Mouse (Mus musculus) limb, embryonic 14.5 days (tissue): ENCODE measurements at regions not wholly inside any gene's neighbourhood (a gene's known extent, or its start where the extent isn't known, plus 50 kb on each side); places are given as distances from the start of the nearest gene placed in this dataset.

Source experiments
- ATAC-seq: fragments of 200-750 bp; cut with Nextera tagmentation; 2 replicates; pipeline ENCODE4 v1.8.0; 2017; ENCODE audit warnings: low read depth, moderate number of reproducible peaks, moderate TSS enrichment; ENCODE audit not compliant: low FRiP score
- DNase-seq: peaks from one replicate; pipeline ENCODE4 v3.0.0-alpha.2; 2015; ENCODE audit warnings: low spot score
- H3K27ac ChIP-seq: fragments of 300-500 bp; sonication (generic); replicated peaks from 2 replicates; pipeline ENCODE4 v1.5.1; 2014; ENCODE audit warnings: low read depth, mild to moderate bottlenecking, low read length, moderate library complexity, mixed read lengths
- H3K27me3 ChIP-seq: fragments of 300-500 bp; sonication (generic); 2 replicates; pipeline ENCODE4 v1.6.1; 2014; ENCODE audit warnings: low read length, mixed read lengths; ENCODE audit not compliant: control insufficient read depth, insufficient read depth
- H3K36me3 ChIP-seq: fragments of 300-500 bp; sonication (generic); 2 replicates; pipeline ENCODE4 v1.6.1; 2014; ENCODE audit warnings: mild to moderate bottlenecking, low read length, moderate library complexity, mixed read lengths; ENCODE audit not compliant: control insufficient read depth, insufficient read depth
- H3K4me1 ChIP-seq: fragments of 300-500 bp; sonication (generic); 2 replicates; pipeline ENCODE4 v1.6.1; 2014; ENCODE audit warnings: antibody characterized with exemption, low read length, mixed read lengths; ENCODE audit not compliant: control insufficient read depth, insufficient read depth
- H3K4me2 ChIP-seq: fragments of 300-500 bp; sonication (generic); replicated peaks from 2 replicates; pipeline ENCODE4 v1.6.1; 2014; ENCODE audit warnings: low read depth, mild to moderate bottlenecking, low read length, moderate library complexity; ENCODE audit not compliant: severe bottlenecking
- H3K4me3 ChIP-seq: fragments of 300-500 bp; sonication (generic); replicated peaks from 2 replicates; pipeline ENCODE4 v1.5.1; 2014; ENCODE audit warnings: low read length
- H3K9ac ChIP-seq: fragments of 300-500 bp; sonication (generic); 2 replicates; pipeline ENCODE4 v1.6.1; 2014; ENCODE audit warnings: mild to moderate bottlenecking, low read depth, low read length, moderate library complexity; ENCODE audit not compliant: severe bottlenecking
- H3K9me3 ChIP-seq: fragments of 300-500 bp; sonication (generic); 2 replicates; pipeline ENCODE4 v1.6.1; 2016; ENCODE audit warnings: low read length; ENCODE audit not compliant: control insufficient read depth
- POLR2A ChIP-seq: fragments of 200-500 bp; IDR thresholded peaks from 2 replicates; pipeline ENCODE4 v1.8.0; 2012; ENCODE audit warnings: inconsistent platforms, mild to moderate bottlenecking, moderate library complexity, borderline replicate concordance; ENCODE audit not compliant: insufficient read depth, insufficient read length; ENCODE audit errors: extremely low read depth
- WGBS: fragments of 180-500 bp; shearing (Covaris S2); extraction: QIAGEN DNeasy Blood & Tissue Kit; methylation state at CpG from one replicate; pipeline ENCODE4 v1.1.7; 2014; 5-methylcytosine and 5-hydroxymethylcytosine counted together

GRCm38 (mm10) chr17:66252926-66253325 is 129.6 kb downstream of the Ddx11 start:
- H3K9ac ChIP-seq = no peak overlapping the region
- H3K36me3 ChIP-seq = no peaks in the 10 kb centered on the region
- no peaks in the 10 kb centered on the region for H3K4me1 ChIP-seq
- no peak for DNase-seq
- no peaks in the 10 kb centered on the region for H3K27me3 ChIP-seq
- ATAC-seq = no peak
- H3K27ac ChIP-seq = no peak overlapping the region
- H3K4me2 ChIP-seq = no peak overlapping the region
- H3K4me3 ChIP-seq = no peak overlapping the region
- WGBS = 90% methylated on average over 6 of the region's 6 CpGs
- H3K9me3 ChIP-seq = no peaks in the 10 kb centered on the region
- TF ChIP-seq POLR2A = no peak

- Histone ChIP-seq H3K27ac (no peak overlapping the region), H3K27me3 (no peaks in the 10 kb centered on the region), H3K4me1 (no peaks in the 10 kb centered on the region), H3K9me3 (no peaks in the 10 kb centered on the region), H3K36me3 (no peaks in the 10 kb centered on the region), H3K4me3 (no peak overlapping the region), H3K9ac (no peak overlapping the region), H3K4me2 (no peak overlapping the region)
- DNase-seq (no peak), ATAC-seq (no peak)
- 64% methylated on average over 8 of the region's 8 CpGs for WGBS
- TF ChIP-seq POLR2A = no peak
Measured at GRCm38 (mm10) chr17:66259697-66260096, 136.4 kb downstream of the Ddx11 start.

GRCm38 (mm10) chr17:66262681-66263240 is 139.4 kb downstream of the Ddx11 start:
- Histone ChIP-seq H3K9me3 (no peaks in the 10 kb centered on the region), H3K36me3 (no peaks in the 10 kb centered on the region), H3K9ac (no peak overlapping the region), H3K4me1 (no peaks in the 10 kb centered on the region), H3K4me3 (no peak overlapping the region), H3K27ac (no peak overlapping the region), H3K4me2 (no peak overlapping the region), H3K27me3 (no peaks in the 10 kb centered on the region)
- ATAC-seq (no peak), DNase-seq (no peak)
- TF ChIP-seq POLR2A = no peak
- WGBS = 50% methylated on average over 4 of the region's 4 CpGs

- Histone ChIP-seq H3K9me3 (no peaks in the 10 kb centered on the region), H3K9ac (no peak overlapping the region), H3K4me3 (no peak overlapping the region), H3K27ac (no peak overlapping the region), H3K4me1 (no peaks in the 10 kb centered on the region), H3K4me2 (no peak overlapping the region), H3K36me3 (no peaks in the 10 kb centered on the region), H3K27me3 (no peaks in the 10 kb centered on the region)
- no peak for TF ChIP-seq POLR2A
- ATAC-seq (no peak), DNase-seq (no peak)
- WGBS = 86% methylated on average over 4 of the region's 4 CpGs
Measured at GRCm38 (mm10) chr17:66263405-66263804, 140.1 kb downstream of the Ddx11 start.

GRCm38 (mm10) chr17:66266803-66267202 is 143.5 kb downstream of the Ddx11 start:
- DNase-seq = no peak
- no peak for ATAC-seq
- no peak overlapping the region for H3K27ac ChIP-seq
- no peaks in the 10 kb centered on the region for H3K9me3 ChIP-seq
- no peaks in the 10 kb centered on the region for H3K4me1 ChIP-seq
- WGBS = 89% methylated on average over 5 of the region's 5 CpGs
- no peak overlapping the region for H3K9ac ChIP-seq
- H3K27me3 ChIP-seq = no peaks in the 10 kb centered on the region
- H3K4me3 ChIP-seq = no peak overlapping the region
- H3K4me2 ChIP-seq = no peak overlapping the region
- no peak for TF ChIP-seq POLR2A
- no peaks in the 10 kb centered on the region for H3K36me3 ChIP-seq

- Histone ChIP-seq H3K36me3 (no peaks in the 10 kb centered on the region), H3K9ac (no peak overlapping the region), H3K27me3 (no peaks in the 10 kb centered on the region), H3K4me3 (no peak overlapping the region), H3K27ac (no peak overlapping the region), H3K4me2 (no peak overlapping the region), H3K9me3 (no peaks in the 10 kb centered on the region), H3K4me1 (no peaks in the 10 kb centered on the region)
- no peak for ATAC-seq
- 39% methylated on average over 5 of the region's 6 CpGs for WGBS
- TF ChIP-seq POLR2A = no peak
- no peak for DNase-seq
Measured at GRCm38 (mm10) chr17:66267831-66268230, 144.5 kb downstream of the Ddx11 start.
